Mouse (Mus musculus): ENCODE measurements around the gene Slc22a13.

DNA sequence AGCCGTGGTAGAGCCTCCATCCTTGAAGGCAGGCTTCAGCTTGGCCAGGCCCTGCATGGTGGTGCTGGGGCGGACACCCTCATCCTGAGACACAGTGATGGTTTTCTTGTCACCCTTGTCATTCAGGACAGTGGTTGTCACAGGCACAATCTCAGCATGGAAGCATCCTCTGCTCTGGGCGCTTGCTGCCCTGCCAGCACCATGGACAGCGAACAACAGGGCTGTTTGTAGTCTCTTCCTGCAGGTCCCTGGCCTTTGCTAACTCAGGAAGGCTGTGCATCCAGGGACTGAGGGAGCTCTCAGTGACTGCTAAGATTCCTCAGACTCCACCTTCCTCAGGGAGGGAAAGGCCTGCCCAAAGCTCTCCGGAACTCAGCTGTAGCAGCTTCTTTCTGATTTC, 59.3 kb downstream of the Slc22a13 start:
- TF ChIP-seq CTCF (IDR thresholded peaks at IDR 0.05; ENCODE audit: low read depth) (no peak), EP300 (IDR thresholded peaks at IDR 0.05; ENCODE audit: low read depth) (no peak)

Measured in heart, postnatal 0 days (tissue).